Mouse (Mus musculus) forebrain, embryonic 13.5 days (tissue): ENCODE results near the gene Scn5a. TPM values are rescaled to one million over a fixed set of nuclear protein-coding genes. Genes with fewer than 3 reads are reported as not detected.
A peak's percentile ranks its signal among the peaks of the same experiment; 100 is the strongest.

Source experiments
- ATAC-seq: fragments of 200-750 bp; cut with Nextera tagmentation; 2 replicates; pipeline ENCODE4 v1.8.0; 2017
- H3K27ac ChIP-seq: fragments of 300-500 bp; sonication (generic); 2 replicates; pipeline ENCODE4 v1.5.1; 2015; ENCODE audit warnings: inconsistent platforms, mild to moderate bottlenecking, moderate library complexity
- H3K27me3 ChIP-seq: fragments of 300-500 bp; sonication (generic); 2 replicates; pipeline ENCODE4 v1.6.1; 2015; ENCODE audit warnings: mild to moderate bottlenecking, inconsistent platforms
- H3K36me3 ChIP-seq: fragments of 300-500 bp; sonication (generic); 2 replicates; pipeline ENCODE4 v1.6.1; 2015; ENCODE audit warnings: mild to moderate bottlenecking, inconsistent platforms; ENCODE audit not compliant: poor library complexity, severe bottlenecking
- H3K4me1 ChIP-seq: fragments of 300-500 bp; sonication (generic); 2 replicates; pipeline ENCODE4 v1.6.1; 2015; ENCODE audit warnings: inconsistent platforms
- H3K4me2 ChIP-seq: fragments of 300-500 bp; sonication (generic); 2 replicates; pipeline ENCODE4 v1.6.1; 2015; ENCODE audit warnings: inconsistent platforms, mild to moderate bottlenecking, moderate library complexity
- H3K4me3 ChIP-seq: fragments of 300-500 bp; sonication (generic); 2 replicates; pipeline ENCODE4 v1.5.1; 2015; ENCODE audit warnings: mild to moderate bottlenecking, inconsistent platforms
- H3K9ac ChIP-seq: fragments of 300-500 bp; sonication (generic); 2 replicates; pipeline ENCODE4 v1.6.1; 2015; ENCODE audit warnings: mild to moderate bottlenecking, inconsistent platforms
- H3K9me3 ChIP-seq: fragments of 300-500 bp; sonication (generic); replicated peaks from 2 replicates; pipeline ENCODE4 v1.6.1; 2016; ENCODE audit warnings: inconsistent platforms
- WGBS: fragments of 180-500 bp; shearing (Covaris S2); methylation state at CpG from one replicate; pipeline ENCODE4 v1.1.7; 2015; 5-methylcytosine and 5-hydroxymethylcytosine counted together
- polyA plus RNA-seq: library from polyadenylated mRNA; unstranded; fragments of >200 nt; fragmentation: Nextera tagmentation; extraction: Ambion mirVana; gene quantifications from 2 replicates; pipeline ENCODE4 v1.2.1, GENCODE M21; 2015

The Scn5a gene
- polyA plus RNA-seq, 1 experiment from 2014 or later = 0.83 TPM

GRCm38 (mm10) chr9:119580187-119580586 is 1.4 kb upstream of the Scn5a start:
- WGBS = 91% methylated on average over 17 of the region's 17 CpGs
- H3K27me3 ChIP-seq = peaks cover 46% of the 10 kb centered on the region

GRCm38 (mm10) chr9:119578311-119578635 is 543 bp downstream of the Scn5a start:
- H3K4me3 ChIP-seq = peak overlapping the region; percentile 65
- peak overlapping the region; percentile 76 for H3K9ac ChIP-seq
- H3K4me2 ChIP-seq = peak overlapping the region; percentile 96
- H3K36me3 ChIP-seq = no peaks in the 10 kb centered on the region
- 0 out of 2 replicates have a peak, but pooled peaks have one; percentile 23 for ATAC-seq
- peaks cover 32% of the 10 kb centered on the region for H3K4me1 ChIP-seq
- no peak overlapping the region for H3K27ac ChIP-seq
- peaks cover 49% of the 10 kb centered on the region for H3K27me3 ChIP-seq
- WGBS = 1% methylated on average over 24 of the region's 24 CpGs
- no peaks in the 10 kb centered on the region for H3K9me3 ChIP-seq

More at GRCm38 (mm10) chr9:119580187-119580586, 1.4 kb upstream of the Scn5a start:
- Histone ChIP-seq H3K9ac (no peak overlapping the region), H3K9me3 (no peaks in the 10 kb centered on the region), H3K4me2 (no peak overlapping the region), H3K4me3 (no peak overlapping the region), H3K27ac (no peak overlapping the region), H3K36me3 (no peaks in the 10 kb centered on the region), H3K4me1 (peaks cover 23% of the 10 kb centered on the region)
- ATAC-seq = no peak

- Histone ChIP-seq H3K36me3 (no peaks in the 10 kb centered on the region), H3K27me3 (peaks cover 49% of the 10 kb centered on the region), H3K27ac (no peak overlapping the region), H3K9ac (no peak overlapping the region), H3K4me1 (peaks cover 45% of the 10 kb centered on the region), H3K9me3 (no peaks in the 10 kb centered on the region), H3K4me3 (no peak overlapping the region), H3K4me2 (no peak overlapping the region)
- no peak for ATAC-seq
- 89% methylated on average over 2 of the region's 2 CpGs for WGBS
Observed at GRCm38 (mm10) chr9:119576977-119577376, 1.8 kb downstream of the Scn5a start.

GRCm38 (mm10) chr9:119575732-119576131 is 3.1 kb downstream of the Scn5a start:
- H3K4me3 ChIP-seq = no peak overlapping the region
- no peak overlapping the region for H3K27ac ChIP-seq
- no peaks in the 10 kb centered on the region for H3K36me3 ChIP-seq
- H3K9ac ChIP-seq = no peak overlapping the region
- H3K4me1 ChIP-seq = peaks cover 58% of the 10 kb centered on the region
- 58% methylated on average over 9 of the region's 9 CpGs for WGBS
- no peak for ATAC-seq
- H3K4me2 ChIP-seq = no peak overlapping the region
- no peaks in the 10 kb centered on the region for H3K9me3 ChIP-seq
- H3K27me3 ChIP-seq = peaks cover 49% of the 10 kb centered on the region

- Histone ChIP-seq H3K4me3 (no peak overlapping the region), H3K4me2 (no peak overlapping the region), H3K9ac (no peak overlapping the region), H3K4me1 (peaks cover 58% of the 10 kb centered on the region), H3K36me3 (no peaks in the 10 kb centered on the region), H3K27me3 (peaks cover 47% of the 10 kb centered on the region), H3K9me3 (no peaks in the 10 kb centered on the region), H3K27ac (no peak overlapping the region)
- 75% methylated on average over 7 of the region's 7 CpGs for WGBS
- no peak for ATAC-seq
Observed at GRCm38 (mm10) chr9:119574366-119574765, 4.5 kb downstream of the Scn5a start.

GRCm38 (mm10) chr9:119573009-119573408 is 5.8 kb downstream of the Scn5a start:
- Histone ChIP-seq H3K4me2 (peak overlapping the region; percentile 10; the same call in 1 of the 2 replicates), H3K4me3 (no peak overlapping the region), H3K9me3 (no peaks in the 10 kb centered on the region), H3K4me1 (peaks cover 47% of the 10 kb centered on the region), H3K27me3 (peaks cover 42% of the 10 kb centered on the region), H3K27ac (no peak overlapping the region), H3K36me3 (no peaks in the 10 kb centered on the region), H3K9ac (no peak overlapping the region)
- 16% methylated on average over 14 of the region's 14 CpGs for WGBS
- no peak for ATAC-seq

- Histone ChIP-seq H3K4me2 (peak overlapping the region; percentile 58), H3K27ac (peak overlapping the region; percentile 37; the same call in 1 of the 2 replicates), H3K9me3 (no peaks in the 10 kb centered on the region), H3K27me3 (peaks cover 41% of the 10 kb centered on the region), H3K4me3 (peak overlapping the region; percentile 31), H3K4me1 (peaks cover 43% of the 10 kb centered on the region), H3K36me3 (no peaks in the 10 kb centered on the region), H3K9ac (no peak overlapping the region)
- WGBS = under 1% methylated on average over 15 of the region's 15 CpGs
- ATAC-seq = peak; percentile 84
Observed at GRCm38 (mm10) chr9:119571411-119571888, 7.4 kb downstream of the Scn5a start.

- Histone ChIP-seq H3K36me3 (no peaks in the 10 kb centered on the region), H3K27ac (no peak overlapping the region), H3K9ac (no peak overlapping the region), H3K4me3 (no peak overlapping the region), H3K4me1 (peaks cover 41% of the 10 kb centered on the region), H3K4me2 (no peak overlapping the region), H3K9me3 (no peaks in the 10 kb centered on the region), H3K27me3 (peaks cover 41% of the 10 kb centered on the region)
- ATAC-seq = no peak
- 9% methylated on average over 9 of the region's 9 CpGs for WGBS
Observed at GRCm38 (mm10) chr9:119570652-119571051, 8.2 kb downstream of the Scn5a start.

GRCm38 (mm10) chr9:119568732-119569131 is 10.1 kb downstream of the Scn5a start:
- Histone ChIP-seq H3K36me3 (no peaks in the 10 kb centered on the region), H3K27ac (no peak overlapping the region), H3K4me2 (no peak overlapping the region), H3K4me1 (peaks cover 36% of the 10 kb centered on the region), H3K9me3 (no peaks in the 10 kb centered on the region), H3K9ac (no peak overlapping the region), H3K4me3 (no peak overlapping the region), H3K27me3 (peaks cover 35% of the 10 kb centered on the region)
- 86% methylated on average over 8 of the region's 8 CpGs for WGBS
- ATAC-seq = no peak

GRCm38 (mm10) chr9:119567800-119568199 is 11.0 kb downstream of the Scn5a start:
- Histone ChIP-seq H3K36me3 (no peaks in the 10 kb centered on the region), H3K4me3 (no peak overlapping the region), H3K4me2 (no peak overlapping the region), H3K27ac (no peak overlapping the region), H3K9me3 (no peaks in the 10 kb centered on the region), H3K9ac (no peak overlapping the region), H3K27me3 (peaks cover 35% of the 10 kb centered on the region), H3K4me1 (peaks cover 27% of the 10 kb centered on the region)
- no peak for ATAC-seq
- 79% methylated on average over 5 of the region's 5 CpGs for WGBS

- no peaks in the 10 kb centered on the region for H3K36me3 ChIP-seq
- no peak overlapping the region for H3K4me3 ChIP-seq
- 14% methylated on average over 10 of the region's 10 CpGs for WGBS
- peaks cover 35% of the 10 kb centered on the region for H3K27me3 ChIP-seq
- no peak overlapping the region for H3K9ac ChIP-seq
- H3K4me1 ChIP-seq = peaks cover 27% of the 10 kb centered on the region
- no peaks in the 10 kb centered on the region for H3K9me3 ChIP-seq
- ATAC-seq = no peak
- no peak overlapping the region for H3K27ac ChIP-seq
- H3K4me2 ChIP-seq = no peak overlapping the region
Observed at GRCm38 (mm10) chr9:119566214-119566613, 12.6 kb downstream of the Scn5a start.

- no peak for ATAC-seq
- Histone ChIP-seq H3K27ac (no peak overlapping the region), H3K4me1 (peaks cover 19% of the 10 kb centered on the region), H3K9ac (no peak overlapping the region), H3K27me3 (peaks cover 29% of the 10 kb centered on the region), H3K4me3 (no peak overlapping the region), H3K4me2 (no peak overlapping the region), H3K9me3 (no peaks in the 10 kb centered on the region), H3K36me3 (no peaks in the 10 kb centered on the region)
- 81% methylated on average over 6 of the region's 6 CpGs for WGBS
Observed at GRCm38 (mm10) chr9:119564803-119565202, 14.0 kb downstream of the Scn5a start.

- WGBS = 85% methylated on average over 6 of the region's 6 CpGs
- H3K4me2 ChIP-seq = no peak overlapping the region
- H3K9me3 ChIP-seq = no peaks in the 10 kb centered on the region
- H3K27ac ChIP-seq = no peak overlapping the region
- H3K36me3 ChIP-seq = no peaks in the 10 kb centered on the region
- peaks cover 19% of the 10 kb centered on the region for H3K4me1 ChIP-seq
- H3K27me3 ChIP-seq = peaks cover 23% of the 10 kb centered on the region
- H3K4me3 ChIP-seq = no peak overlapping the region
- no peak for ATAC-seq
- no peak overlapping the region for H3K9ac ChIP-seq
Observed at GRCm38 (mm10) chr9:119563617-119564016, 15.2 kb downstream of the Scn5a start.
